Mouse (Mus musculus): Measurements from ENCODE around the gene Ppp6r2.

DNA sequence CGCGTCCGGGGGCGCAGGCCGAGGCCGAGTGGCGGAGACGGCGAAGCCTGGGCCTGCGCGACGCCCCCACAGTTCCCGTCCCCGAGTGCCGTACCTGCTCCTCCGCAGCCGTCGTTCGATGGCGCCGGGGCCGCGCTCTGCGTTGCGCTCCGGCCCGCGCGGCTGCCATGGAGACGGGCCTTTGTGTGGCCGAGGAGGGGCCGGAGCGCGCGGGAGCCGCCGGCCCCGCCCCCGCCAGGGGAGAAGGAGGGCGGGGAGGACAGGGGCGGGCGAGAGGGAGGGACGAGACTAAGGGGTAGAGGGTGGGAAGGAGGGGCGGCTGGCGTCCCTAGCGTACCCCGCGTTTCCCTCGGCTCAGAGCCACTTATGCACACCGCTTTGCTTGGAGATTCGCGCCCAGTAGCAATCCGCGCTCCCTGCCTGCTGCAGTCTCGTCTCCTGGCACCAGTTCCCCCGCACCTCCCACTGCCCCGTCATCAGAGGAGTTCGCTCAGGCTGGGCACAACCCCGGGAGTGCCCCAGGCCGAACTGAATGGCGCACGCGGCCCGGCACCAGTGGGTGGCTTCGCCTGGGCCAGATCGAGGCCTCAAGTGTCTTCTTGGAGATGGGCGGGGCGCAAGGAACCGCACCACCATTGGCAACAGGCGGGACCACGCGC, 30.7 kb upstream of the Ppp6r2 start, which contains the start of gene Plxnb2:
- TF ChIP-seq CTCF (IDR thresholded peaks at IDR 0.05; ENCODE audit: control insufficient read depth, insufficient read depth, low read length) (no peak), POLR2A (IDR thresholded peaks at IDR 0.05; ENCODE audit: borderline replicate concordance, control insufficient read depth, low read depth, low read length) (peak; percentile 30; the same call in 1 of the 2 replicates)
